Mouse (Mus musculus) right cerebral cortex, postnatal 14 days (tissue): ENCODE results near the gene Ssmem1.

Experiments used
- DNase-seq: peaks from one replicate; pipeline ENCODE4 v3.0.0; 2022

The Ssmem1 gene

DNA sequence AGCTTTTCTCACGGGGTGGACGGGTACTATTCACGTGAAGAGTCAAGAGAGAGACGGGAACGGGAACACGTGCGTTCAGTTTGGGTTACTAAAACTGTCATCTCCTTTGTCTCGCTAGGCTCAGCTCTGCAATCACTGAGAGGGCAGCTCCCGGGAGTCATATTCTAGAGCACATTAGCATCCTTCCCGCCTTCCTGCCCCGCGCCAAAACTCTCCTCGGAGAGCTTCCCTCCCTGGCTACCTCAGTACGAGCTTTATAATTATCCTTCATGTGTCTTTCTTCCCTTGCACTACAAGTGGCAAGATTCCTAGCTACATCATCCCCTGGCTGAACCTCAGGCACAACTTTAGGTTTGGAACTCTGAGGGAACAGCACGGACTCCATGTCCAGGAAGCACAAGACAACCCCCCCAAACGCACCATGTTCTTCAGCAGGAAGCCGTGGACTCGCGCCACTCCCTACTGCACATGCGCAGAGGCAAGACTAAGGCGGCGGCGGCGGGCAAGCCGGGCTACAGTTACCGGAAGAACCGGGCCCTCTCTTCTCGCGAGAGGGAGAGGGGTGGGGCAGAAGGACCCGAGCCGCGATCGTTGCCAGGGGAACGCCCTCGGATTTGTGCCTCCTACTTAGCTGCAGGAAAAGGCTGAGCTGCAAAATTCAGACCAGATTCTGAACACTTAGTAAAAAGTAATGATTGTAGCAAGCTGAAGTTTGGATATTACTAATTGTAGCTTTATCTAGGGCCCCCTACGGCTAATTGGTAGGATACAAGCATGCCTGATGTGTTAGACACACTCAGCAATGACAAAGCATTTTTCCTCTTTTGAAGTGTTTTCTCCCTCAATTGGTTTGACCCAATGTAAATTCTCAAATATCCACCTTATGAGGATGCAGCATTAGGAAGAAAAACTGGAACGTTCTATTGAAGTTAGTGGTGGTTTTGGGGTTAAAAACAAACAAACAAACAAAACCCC lies at the start of gene Ssmem1, which contains the start of gene Tmem209:
Ssmem1 (plus strand) TSS at position 585 of the 975 bp plus-strand sequence.
Tmem209 (minus strand) TSS at position 519 of the 975 bp plus-strand sequence.
- DNase-seq: peak; percentile 99

DNA sequence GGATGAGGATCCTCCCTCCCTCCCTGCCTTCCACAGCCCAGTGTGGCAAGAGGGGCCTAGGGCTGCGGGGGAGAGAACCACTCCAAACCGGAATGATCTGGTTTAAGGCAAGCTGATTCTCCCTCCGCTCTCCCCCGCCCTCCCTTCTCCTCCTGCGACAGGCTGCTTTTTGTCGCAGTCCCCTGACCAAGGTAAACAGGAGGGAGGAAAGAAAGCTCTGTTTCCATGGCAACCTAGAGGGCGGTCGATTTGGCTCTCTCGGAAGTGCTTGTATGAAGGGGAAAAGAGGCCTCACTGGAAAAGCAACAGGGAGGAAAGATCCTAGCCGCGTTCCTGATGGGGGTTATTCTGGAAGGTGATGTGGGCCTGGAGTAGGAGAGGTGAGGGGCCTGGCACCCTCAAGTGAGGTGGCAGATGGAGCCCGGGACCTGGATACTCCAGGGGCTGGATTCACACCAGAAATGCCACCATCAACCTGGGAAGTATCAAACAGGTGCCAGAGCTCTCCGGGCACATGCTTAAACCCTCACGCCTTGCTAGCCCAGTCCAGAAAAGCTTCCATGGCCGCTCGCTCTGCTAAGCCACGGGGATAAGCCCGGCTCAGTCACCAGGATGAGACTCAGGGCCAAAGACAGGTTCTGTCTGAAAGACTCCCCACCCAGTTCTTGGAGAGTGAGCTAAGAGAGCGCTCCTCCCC lies 48.8 kb upstream of the Ssmem1 start:
- DNase-seq: peak; percentile 80

GRCm38 (mm10) chr6:30461755-30462344 lies 47.8 kb upstream of the Ssmem1 start:
- no peak for DNase-seq

- no peak for DNase-seq
Observed at GRCm38 (mm10) chr6:30462822-30463221, 46.8 kb upstream of the Ssmem1 start.

DNA sequence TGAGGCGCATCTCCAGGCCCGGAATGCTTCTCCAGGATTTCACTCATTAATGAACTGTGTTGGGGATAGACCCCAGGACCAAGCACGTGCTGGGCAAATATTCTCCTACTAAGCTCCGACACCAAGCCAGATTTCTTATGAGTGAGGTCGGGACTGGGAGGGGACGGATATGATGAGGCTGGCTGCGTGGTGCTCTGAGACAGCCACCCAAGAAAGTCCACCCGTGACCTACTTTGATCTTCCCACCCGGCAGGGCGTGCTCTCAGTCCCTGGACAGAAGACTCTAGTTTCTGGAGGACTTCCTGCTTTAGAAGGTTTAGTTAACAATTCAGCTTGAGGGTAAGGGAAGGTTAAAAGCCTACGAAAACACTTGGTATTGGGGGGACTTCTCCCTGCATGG lies 44.1 kb upstream of the Ssmem1 start:
- no peak for DNase-seq

DNA sequence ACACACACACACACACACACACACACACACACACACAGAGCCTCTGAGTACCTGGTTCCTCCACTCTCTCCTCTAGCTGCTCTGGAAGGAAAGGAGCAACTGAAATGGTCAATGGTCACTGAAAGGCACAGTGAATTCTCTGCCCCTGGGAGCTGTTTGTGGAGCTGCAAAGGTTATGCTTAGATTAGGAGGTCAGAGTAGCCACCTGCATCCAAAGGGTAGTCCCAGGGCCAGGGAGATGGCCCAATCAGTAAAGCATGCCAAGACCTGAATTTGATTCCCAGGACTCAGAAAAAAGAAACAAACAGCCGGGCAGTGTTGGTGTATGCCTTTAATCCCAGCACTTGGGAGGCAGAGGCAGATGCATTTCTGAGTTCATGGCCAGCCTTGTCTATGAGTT lies 41.6 kb upstream of the Ssmem1 start:
- no peak for DNase-seq

- peak; percentile 60 for DNase-seq
Observed at GRCm38 (mm10) chr6:30468684-30469083, 41.0 kb upstream of the Ssmem1 start.

DNA sequence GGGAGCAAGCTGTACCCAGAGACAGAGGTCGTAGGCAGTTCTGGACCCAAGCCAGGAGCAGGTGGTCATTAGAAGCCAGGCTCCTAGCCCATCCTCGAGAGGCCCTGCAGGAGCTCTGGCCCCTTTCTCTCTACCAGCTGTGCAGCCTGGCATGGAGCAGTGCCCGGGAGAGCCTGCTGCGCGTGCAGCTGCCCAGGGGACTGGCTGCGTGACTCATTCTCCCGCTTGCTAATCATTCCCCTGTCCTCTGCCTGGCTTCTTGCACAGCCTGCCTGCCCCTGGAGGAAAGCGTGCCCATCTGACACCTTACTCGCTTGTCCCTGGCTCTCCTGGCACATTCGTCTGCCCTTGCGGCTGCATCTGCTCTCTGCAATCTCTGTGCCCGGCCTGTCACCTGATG lies 40.3 kb upstream of the Ssmem1 start:
- no peak for DNase-seq

- no peak for DNase-seq
Observed at GRCm38 (mm10) chr6:30471706-30472105, 37.9 kb upstream of the Ssmem1 start.

DNA sequence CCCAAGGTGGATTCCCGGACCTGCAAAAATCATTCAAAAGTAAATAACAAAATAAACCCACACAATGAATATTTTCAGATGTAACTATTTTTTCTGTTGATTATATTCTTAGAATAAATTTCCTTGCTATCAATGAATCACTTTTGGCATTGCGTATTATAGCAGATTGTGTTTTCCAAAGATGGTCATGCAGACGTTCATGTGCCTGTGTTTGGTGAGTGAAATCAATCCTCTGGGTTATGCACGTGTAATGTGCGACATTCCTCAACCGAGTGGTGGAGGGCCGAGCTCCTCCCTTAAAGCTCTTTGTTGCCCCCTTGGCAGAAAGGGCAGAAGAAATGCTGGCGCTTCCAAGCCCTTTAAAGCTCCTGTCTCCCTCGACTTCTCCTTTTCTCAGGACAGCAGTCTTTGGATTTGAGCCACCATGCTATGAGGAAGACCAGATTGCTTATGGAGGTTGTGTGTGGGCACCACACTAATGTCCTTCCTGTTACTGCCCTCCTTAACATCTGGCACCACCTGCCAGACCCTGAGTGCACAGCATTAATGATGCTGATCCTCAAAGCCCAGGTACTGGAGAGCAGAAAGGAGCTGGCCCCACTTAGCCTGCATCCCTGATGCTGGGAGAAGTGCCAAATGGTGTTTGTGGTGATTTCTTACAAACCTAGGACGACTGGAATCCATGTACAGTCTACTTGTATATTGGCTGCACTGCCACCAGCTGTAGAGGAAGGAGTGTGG lies 33.5 kb upstream of the Ssmem1 start:
- DNase-seq: no peak

DNA sequence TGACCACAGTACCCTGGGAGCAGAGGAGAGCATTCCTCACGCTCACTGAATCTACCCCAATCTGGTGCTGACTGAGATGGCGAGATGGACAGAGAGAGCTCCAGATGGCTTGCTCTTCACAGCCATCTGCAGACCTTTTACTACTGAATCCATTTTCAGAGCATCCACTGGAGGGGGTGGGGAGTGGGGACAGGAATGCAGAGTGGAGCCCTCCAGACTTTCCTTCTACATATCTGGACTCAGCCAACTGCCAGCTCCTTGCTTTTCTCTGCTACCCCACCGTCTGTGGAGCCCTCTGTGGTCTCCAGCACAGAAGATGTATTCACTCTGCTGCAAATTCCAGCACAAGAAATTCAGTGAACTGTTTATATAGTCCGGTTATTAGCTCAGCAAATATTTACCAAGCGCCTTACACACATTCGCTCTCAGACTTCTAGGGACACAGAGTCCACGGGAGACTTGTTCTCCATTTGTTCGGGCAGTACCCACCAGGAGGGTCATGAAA lies 32.4 kb upstream of the Ssmem1 start:
- DNase-seq: no peak

- no peak for DNase-seq
Observed at GRCm38 (mm10) chr6:30477784-30478183, 31.9 kb upstream of the Ssmem1 start.

DNA sequence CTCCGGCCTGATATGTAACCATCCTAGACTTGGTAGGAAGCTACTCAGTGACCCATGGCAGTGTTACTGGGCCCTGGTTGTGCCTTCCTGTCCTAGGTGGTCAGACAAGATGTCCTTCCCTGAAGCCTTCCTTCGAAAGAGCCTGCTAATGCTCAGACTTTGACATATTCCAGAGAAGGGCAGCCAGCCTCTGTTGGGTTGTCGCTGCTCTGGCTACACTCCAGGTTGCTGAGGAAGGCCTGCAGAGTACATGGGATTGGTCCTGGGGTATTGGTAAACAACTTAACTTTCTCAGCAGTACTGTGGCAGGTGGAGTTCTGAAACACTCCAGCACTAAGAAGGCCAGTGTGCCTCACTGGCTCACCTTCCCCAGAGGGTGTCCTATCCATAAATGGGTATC lies 30.2 kb upstream of the Ssmem1 start:
- DNase-seq: no peak

- DNase-seq: no peak
Observed at GRCm38 (mm10) chr6:30482908-30483307, 26.7 kb upstream of the Ssmem1 start.

DNA sequence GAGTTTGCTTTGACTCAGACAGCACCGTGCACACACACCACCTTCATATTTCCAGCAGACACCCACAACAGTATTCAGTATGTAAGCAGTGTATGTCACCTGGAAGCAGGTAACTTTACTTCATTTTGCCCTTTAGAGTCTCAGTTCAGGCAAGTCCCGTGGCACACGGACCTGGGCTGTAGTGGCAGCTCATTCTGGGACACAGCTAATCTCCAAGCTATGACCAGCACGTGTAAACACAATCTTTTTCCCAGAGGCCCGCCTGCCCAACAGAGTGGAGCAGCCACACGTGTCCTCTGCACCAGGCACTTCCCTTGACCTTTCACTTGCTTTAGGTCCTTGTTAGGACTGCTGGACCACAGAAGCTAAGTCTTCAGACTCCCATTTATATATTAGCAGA lies 23.1 kb upstream of the Ssmem1 start:
- no peak for DNase-seq

DNA sequence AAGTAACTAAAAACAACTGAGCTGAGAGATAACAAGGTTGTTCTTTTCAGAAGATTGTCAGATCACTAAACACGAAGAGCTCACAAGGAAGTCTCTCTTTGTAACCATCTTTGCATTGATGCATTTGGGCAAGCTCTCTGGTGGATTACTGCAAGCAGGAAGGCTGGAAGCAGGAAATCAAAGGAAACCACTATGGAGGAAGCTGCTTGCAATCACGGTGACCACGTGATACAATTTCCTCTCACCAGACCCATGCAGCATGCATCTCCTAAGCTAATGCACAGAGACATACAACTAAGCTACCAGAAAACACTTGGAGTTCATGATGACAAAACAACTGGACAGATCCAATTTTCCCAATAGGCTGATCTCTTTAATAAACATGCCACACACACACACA lies 10.6 kb upstream of the Ssmem1 start:
- no peak for DNase-seq

- no peak for DNase-seq
Observed at GRCm38 (mm10) chr6:30508824-30509223, 825 bp upstream of the Ssmem1 start.

DNA sequence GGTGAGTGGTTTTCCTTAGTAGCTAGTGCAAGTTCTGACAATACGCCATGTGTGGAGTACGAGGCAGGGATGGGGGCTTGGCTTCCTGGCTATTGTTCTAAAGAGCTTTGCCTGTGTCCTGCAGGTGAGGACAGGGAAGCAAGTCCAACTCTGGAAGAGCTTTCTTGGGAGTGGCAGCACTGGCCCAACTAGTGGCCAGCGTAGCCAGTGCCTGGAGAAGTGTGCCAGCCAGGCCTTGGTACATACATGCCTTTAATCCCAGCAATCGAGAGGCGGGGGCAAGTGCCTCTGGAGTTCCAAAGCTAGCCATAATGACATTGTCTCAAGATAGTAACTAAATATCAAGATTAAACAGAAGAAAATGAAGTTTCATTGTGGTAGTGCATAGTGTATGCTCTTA lies 642 bp downstream of the Ssmem1 start:
- DNase-seq: no peak

GRCm38 (mm10) chr6:30514242-30514641 lies 4.6 kb downstream of the Ssmem1 start:
- DNase-seq: no peak

GRCm38 (mm10) chr6:30520400-30520799 lies 10.8 kb downstream of the Ssmem1 start:
- DNase-seq: no peak

DNA sequence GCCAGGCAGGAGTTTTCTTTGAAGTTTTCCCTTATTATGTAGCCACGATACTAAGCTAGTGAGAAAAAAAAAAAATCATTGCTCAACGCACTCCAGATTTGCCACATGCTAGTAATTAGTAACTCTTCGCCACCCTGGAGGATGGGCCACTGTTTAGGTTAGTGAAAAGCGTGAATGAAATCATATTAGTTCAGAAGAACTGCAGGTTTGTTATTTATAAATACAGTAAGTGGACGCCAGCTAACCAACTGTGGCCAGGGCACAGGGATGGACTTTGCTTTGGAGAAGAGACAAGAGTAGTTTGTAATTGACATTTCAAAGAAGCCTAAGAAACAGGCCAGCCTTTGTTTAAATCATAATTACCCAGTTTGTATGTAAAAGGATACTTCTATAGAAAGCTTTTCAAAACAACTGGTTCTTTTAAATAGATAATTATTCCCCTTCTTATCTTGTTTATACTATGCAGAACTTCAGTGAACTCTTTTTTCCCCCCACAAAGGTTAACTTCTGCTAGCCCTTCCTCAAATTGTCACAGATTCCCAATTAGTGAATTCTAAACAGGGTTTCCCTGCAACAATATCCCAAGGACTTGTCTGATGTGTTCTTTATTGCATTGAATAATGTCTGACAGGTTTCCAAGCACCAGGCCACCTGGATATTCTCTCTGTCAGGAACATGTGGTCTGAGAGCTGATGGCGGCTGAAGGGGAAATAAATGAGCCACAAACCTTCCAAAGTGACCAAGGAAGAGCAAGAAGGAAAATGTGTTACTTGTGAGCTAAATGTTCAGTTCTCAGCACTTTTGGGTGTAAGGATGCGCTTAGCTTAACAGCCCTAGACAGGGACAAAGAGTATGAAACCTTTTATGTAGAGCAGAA lies 16.0 kb downstream of the Ssmem1 start:
- no peak for DNase-seq
